Mouse (Mus musculus) liver, embryonic 14.5 days (tissue): ENCODE results near the gene Rpgr. TPM values are rescaled to one million over a fixed set of nuclear protein-coding genes. Genes with fewer than 3 reads are reported as not detected.

Source experiments
- ATAC-seq: fragments of 200-750 bp; cut with Nextera tagmentation; 2 replicates; pipeline ENCODE4 v1.8.0; 2017; ENCODE audit warnings: moderate number of reproducible peaks, mild to moderate bottlenecking, moderate library complexity; ENCODE audit not compliant: insufficient read depth
- DNase-seq, 3 experiments: peaks; one replicate each; pipeline ENCODE4 v3.0.0-alpha.2; 2012 to 2013; ENCODE audit warnings: low read depth in 3 of 3, low spot score in 3 of 3
- H3K27ac ChIP-seq: fragments of 300-500 bp; sonication (generic); 2 replicates; pipeline ENCODE4 v1.5.1; 2014; ENCODE audit warnings: moderate library complexity, mild to moderate bottlenecking, control low read depth, inconsistent platforms
- H3K27me3 ChIP-seq: fragments of 300-500 bp; sonication (generic); 2 replicates; pipeline ENCODE4 v1.6.1; 2014; ENCODE audit warnings: mild to moderate bottlenecking, low read length, moderate library complexity; ENCODE audit not compliant: control insufficient read depth, insufficient read depth
- H3K36me3 ChIP-seq: fragments of 300-500 bp; sonication (generic); replicated peaks from 2 replicates; pipeline ENCODE4 v1.6.1; 2014; ENCODE audit warnings: low read depth; ENCODE audit not compliant: control insufficient read depth, insufficient read depth
- H3K4me1 ChIP-seq, 2 experiments: fragments of 200-500 bp in 1 of 2; fragments of 300-500 bp in 1 of 2; sonication (generic) in 1 of 2; replicated peaks; 2 replicates each; pipeline ENCODE4 v1.6.1; 2012 to 2014; ENCODE audit warnings: antibody characterized with exemption in 1 of 2, inconsistent platforms in 1 of 2, low read length in 1 of 2; ENCODE audit not compliant: control insufficient read depth in 2 of 2, insufficient read depth in 2 of 2
- H3K4me2 ChIP-seq: fragments of 300-500 bp; sonication (generic); 2 replicates; pipeline ENCODE4 v1.6.1; 2014; ENCODE audit warnings: low read depth, mild to moderate bottlenecking, control low read depth, moderate library complexity
- H3K4me3 ChIP-seq, 2 experiments: fragments of 200-500 bp in 1 of 2; fragments of 300-500 bp in 1 of 2; sonication (generic) in 1 of 2; 2 replicates each; pipeline ENCODE4 v1.5.1; 2012 to 2014; ENCODE audit warnings: low read depth in 2 of 2, low read length in 2 of 2, mild to moderate bottlenecking in 2 of 2, control low read depth in 1 of 2, inconsistent platforms in 1 of 2, moderate library complexity in 1 of 2; ENCODE audit not compliant: insufficient read depth in 1 of 2
- H3K9ac ChIP-seq: fragments of 300-500 bp; sonication (generic); replicated peaks from 2 replicates; pipeline ENCODE4 v1.6.1; 2014; ENCODE audit warnings: mild to moderate bottlenecking, control low read depth, moderate library complexity
- H3K9me3 ChIP-seq: fragments of 300-500 bp; sonication (generic); 2 replicates; pipeline ENCODE4 v1.6.1; 2016; ENCODE audit warnings: low read length, mixed read lengths; ENCODE audit not compliant: control insufficient read depth
- CTCF ChIP-seq: IDR thresholded peaks from 2 replicates; pipeline ENCODE4 v1.5.1; 2016; ENCODE audit warnings: antibody characterized with exemption, low read depth, control low read depth
- EP300 ChIP-seq: IDR thresholded peaks from 2 replicates; pipeline ENCODE4 v1.6.1; 2016; ENCODE audit warnings: antibody characterized with exemption, low read depth
- WGBS: fragments of 180-500 bp; shearing (Covaris S2); extraction: QIAGEN DNeasy Blood & Tissue Kit; methylation state at CpG from one replicate; pipeline ENCODE4 v1.1.7; 2014; ENCODE audit not compliant: insufficient replicate concordance; 5-methylcytosine and 5-hydroxymethylcytosine counted together
- polyA plus RNA-seq, 2 experiments: library from polyadenylated mRNA; depleted of rRNA in 1 of 2; stranded (reverse) in 1 of 2; unstranded in 1 of 2; fragments of >200 nt; fragmentation: Nextera tagmentation in 1 of 2; extraction: Ambion mirVana in 1 of 2; gene quantifications; 2 replicates each; pipeline versions ENCODE4 v1.2.1 to v1.2.3; 2012 to 2014

Gene Rpgr
- polyA plus RNA-seq (2012; rRNA removed) (0.80 and 1.1 TPM in 2 replicates), polyA plus RNA-seq (2014; fragmentation: Nextera tagmentation; extraction: Ambion mirVana) (2.4 and 2.5 TPM in 2 replicates)

- peaks cover 0 to 2% of the 10 kb centered on the region in 2 experiments; a peak in 1 of 4 replicates for H3K4me1 ChIP-seq
- ATAC-seq (peak; percentile 99), DNase-seq (peak; percentile 63 to 74 (median 72))
- no peak for TF ChIP-seq EP300
- peak; percentile 89 for TF ChIP-seq CTCF
- 14% methylated on average over 44 of the region's 47 CpGs for WGBS
- peak within 1 kb of the TSS; percentile 66 to 91 for H3K4me3 ChIP-seq
- H3K9ac ChIP-seq, result peak within 1 kb of the TSS; percentile 59
- no peaks in the 10 kb centered on the region for H3K36me3 ChIP-seq
- peak within 1 kb of the TSS; percentile 57 for H3K4me2 ChIP-seq
- H3K27me3 ChIP-seq, result no peaks in the 10 kb centered on the region
- no peak within 1 kb of the TSS for H3K27ac ChIP-seq
- no peaks in the 10 kb centered on the region for H3K9me3 ChIP-seq
Observed at GRCm38 (mm10) chrX:10216410-10216949, at the start of gene Rpgr. Rpgr (minus strand) TSS chrX:10216920.

- no peak overlapping the region for H3K4me3 ChIP-seq
- no peak for TF ChIP-seq CTCF
- TF ChIP-seq EP300, result no peak
- H3K27ac ChIP-seq, result no peak overlapping the region
- no peak overlapping the region for H3K9ac ChIP-seq
- 55% methylated on average over 5 of the region's 5 CpGs for WGBS
- DNase-seq (no peak), ATAC-seq (no peak)
- no peaks in the 10 kb centered on the region for H3K4me1 ChIP-seq
- H3K4me2 ChIP-seq, result no peak overlapping the region
- H3K36me3 ChIP-seq, result no peaks in the 10 kb centered on the region
- H3K9me3 ChIP-seq, result no peaks in the 10 kb centered on the region
- H3K27me3 ChIP-seq, result no peaks in the 10 kb centered on the region
Observed at GRCm38 (mm10) chrX:10258260-10258659, 41.5 kb upstream of the Rpgr start.

GRCm38 (mm10) chrX:10257774-10258173 is 41.1 kb upstream of the Rpgr start:
- no peak overlapping the region for H3K27ac ChIP-seq
- H3K9ac ChIP-seq, result no peak overlapping the region
- H3K4me3 ChIP-seq, result no peak overlapping the region
- H3K27me3 ChIP-seq, result no peaks in the 10 kb centered on the region
- H3K4me1 ChIP-seq, result no peaks in the 10 kb centered on the region
- DNase-seq (no peak), ATAC-seq (no peak)
- H3K4me2 ChIP-seq, result no peak overlapping the region
- WGBS, result 48% methylated on average over 1 of the region's 1 CpGs
- H3K9me3 ChIP-seq, result no peaks in the 10 kb centered on the region
- H3K36me3 ChIP-seq, result no peaks in the 10 kb centered on the region
- TF ChIP-seq EP300 (no peak), CTCF (no peak)

GRCm38 (mm10) chrX:10251852-10252504 is 35.3 kb upstream of the Rpgr start, which contains the start of gene Otc:
Otc (plus strand) TSS chrX:10252305.
- H3K27ac ChIP-seq, result no peak within 1 kb of the TSS
- H3K9me3 ChIP-seq, result no peaks in the 10 kb centered on the region
- peak; percentile 51; the same call in 1 of the 2 replicates for ATAC-seq
- no peaks in the 10 kb centered on the region for H3K27me3 ChIP-seq
- 43% methylated on average over 2 of the region's 2 CpGs for WGBS
- H3K4me1 ChIP-seq, result no peaks in the 10 kb centered on the region
- H3K4me3 ChIP-seq, result peak within 1 kb of the TSS in 1 of 2 experiments; percentile 14; a peak in 2 of 4 replicates
- TF ChIP-seq CTCF, result no peak
- TF ChIP-seq EP300, result no peak
- no peak within 1 kb of the TSS for H3K9ac ChIP-seq
- DNase-seq, result no peak
- H3K36me3 ChIP-seq, result no peaks in the 10 kb centered on the region
- H3K4me2 ChIP-seq, result no peak within 1 kb of the TSS; the same call in 1 of the 2 replicates

GRCm38 (mm10) chrX:10251357-10251756 is 34.6 kb upstream of the Rpgr start:
- Histone ChIP-seq H3K4me2 (no peak overlapping the region), H3K27ac (no peak overlapping the region), H3K9me3 (no peaks in the 10 kb centered on the region), H3K36me3 (no peaks in the 10 kb centered on the region), H3K9ac (no peak overlapping the region), H3K4me1 (no peaks in the 10 kb centered on the region), H3K27me3 (no peaks in the 10 kb centered on the region), H3K4me3 (no peak overlapping the region)
- ATAC-seq (no peak), DNase-seq (no peak)
- TF ChIP-seq CTCF, result no peak
- no peak for TF ChIP-seq EP300
